Mouse (Mus musculus) heart, postnatal 0 days (tissue): Measurements from ENCODE around the gene Ltk. TPM values are rescaled to one million over a fixed set of nuclear protein-coding genes. Genes with fewer than 3 reads are reported as not detected.

ENCODE experiments used
- ATAC-seq: fragments of 200-750 bp; cut with Nextera tagmentation; 2 replicates; pipeline ENCODE4 v1.8.0; 2017; ENCODE audit warnings: low read depth, moderate number of reproducible peaks, moderate library complexity; ENCODE audit not compliant: insufficient read depth
- DNase-seq: peaks from one replicate; pipeline ENCODE4 v3.0.0-alpha.2; 2016; ENCODE audit warnings: low spot score
- H3K27ac ChIP-seq: fragments of 300-500 bp; sonication (generic); 2 replicates; pipeline ENCODE4 v1.5.1; 2014; ENCODE audit warnings: low read depth, mild to moderate bottlenecking
- H3K27me3 ChIP-seq: fragments of 300-500 bp; sonication (generic); 2 replicates; pipeline ENCODE4 v1.6.1; 2014; ENCODE audit warnings: low read length, mixed read lengths; ENCODE audit not compliant: control insufficient read depth, insufficient read depth
- H3K36me3 ChIP-seq: fragments of 300-500 bp; sonication (generic); replicated peaks from 2 replicates; pipeline ENCODE4 v1.6.1; 2014; ENCODE audit warnings: low read length, mixed read lengths; ENCODE audit not compliant: control insufficient read depth, insufficient read depth
- H3K4me1 ChIP-seq: fragments of 300-500 bp; sonication (generic); 2 replicates; pipeline ENCODE4 v1.6.1; 2014; ENCODE audit warnings: antibody characterized with exemption; ENCODE audit not compliant: control insufficient read depth, insufficient read depth
- H3K4me2 ChIP-seq: fragments of 300-500 bp; sonication (generic); 2 replicates; pipeline ENCODE4 v1.6.1; 2014; ENCODE audit warnings: low read depth, mild to moderate bottlenecking, low read length, moderate library complexity
- H3K4me3 ChIP-seq: fragments of 300-500 bp; sonication (generic); 2 replicates; pipeline ENCODE4 v1.5.1; 2014; ENCODE audit warnings: low read depth, low read length
- H3K9ac ChIP-seq: fragments of 300-500 bp; sonication (generic); replicated peaks from 2 replicates; pipeline ENCODE4 v1.6.1; 2014; ENCODE audit warnings: low read depth, low read length, mixed read lengths
- H3K9me3 ChIP-seq: fragments of 300-500 bp; sonication (generic); replicated peaks from 2 replicates; pipeline ENCODE4 v1.6.1; 2016; ENCODE audit warnings: low read length; ENCODE audit not compliant: control insufficient read depth
- CTCF ChIP-seq: IDR thresholded peaks from 2 replicates; pipeline ENCODE4 v1.5.1; 2016; ENCODE audit warnings: antibody characterized with exemption, control low read depth, low read depth
- EP300 ChIP-seq: IDR thresholded peaks from 2 replicates; pipeline ENCODE4 v1.6.1; 2016; ENCODE audit warnings: antibody characterized with exemption, low read depth
- WGBS: fragments of 180-500 bp; shearing (Covaris S2); extraction: QIAGEN DNeasy Blood & Tissue Kit; methylation state at CpG from one replicate; pipeline ENCODE4 v1.1.7; 2014; 5-methylcytosine and 5-hydroxymethylcytosine counted together
- polyA plus RNA-seq: library from polyadenylated mRNA; unstranded; fragments of >200 nt; fragmentation: Nextera tagmentation; extraction: Ambion mirVana; gene quantifications from 2 replicates; pipeline ENCODE4 v1.2.1, GENCODE M21; 2015
- total RNA-seq: library from RNA; depleted of rRNA; stranded (reverse); fragments of >200 nt; gene quantifications from 2 replicates; pipeline ENCODE4 v1.2.3, GENCODE M21; 2014; ENCODE audit warnings: low replicate concordance; rRNA removed

Ltk gene
- total and polyA plus RNA-seq, 2 experiments from 2014 or later, result 0.07 TPM; not detected in 1

GRCm38 (mm10) chr2:119707676-119708075 is 52.6 kb downstream of the Ltk start:
- no peak overlapping the region for H3K27ac ChIP-seq
- no peaks in the 10 kb centered on the region for H3K4me1 ChIP-seq
- H3K27me3 ChIP-seq, result no peaks in the 10 kb centered on the region
- WGBS, result 84% methylated on average over 3 of the region's 3 CpGs
- H3K9me3 ChIP-seq, result no peaks in the 10 kb centered on the region
- TF ChIP-seq CTCF, result no peak
- TF ChIP-seq EP300, result no peak
- ATAC-seq (no peak), DNase-seq (no peak)
- H3K36me3 ChIP-seq, result peaks cover 40% of the 10 kb centered on the region
- H3K4me3 ChIP-seq, result no peak overlapping the region
- no peak overlapping the region for H3K9ac ChIP-seq
- H3K4me2 ChIP-seq, result no peak overlapping the region

GRCm38 (mm10) chr2:119703171-119703570 is 57.1 kb downstream of the Ltk start:
- Histone ChIP-seq H3K9ac (no peak overlapping the region), H3K27ac (no peak overlapping the region), H3K4me3 (no peak overlapping the region), H3K36me3 (peaks cover 26% of the 10 kb centered on the region), H3K9me3 (no peaks in the 10 kb centered on the region), H3K4me2 (no peak overlapping the region), H3K27me3 (no peaks in the 10 kb centered on the region), H3K4me1 (no peaks in the 10 kb centered on the region)
- TF ChIP-seq EP300 (no peak), CTCF (no peak)
- DNase-seq (no peak), ATAC-seq (no peak)
- WGBS, result 89% methylated on average over 2 of the region's 2 CpGs

Other genes starting within 250 kb of the Ltk start
- not detected in 2 replicates for gene Exd1, start 212.8 kb downstream of the Ltk start, total RNA-seq
- gene Exd1, start 212.8 kb downstream of the Ltk start, polyA plus RNA-seq, result 0.03 and 0.18 TPM in 2 replicates
- 81.1 and 82.3 TPM in 2 replicates for gene Chp1, start 212.7 kb downstream of the Ltk start, total RNA-seq
- 51.1 and 53.3 TPM in 2 replicates for gene Chp1, start 212.7 kb downstream of the Ltk start, polyA plus RNA-seq
- gene Nusap1, start 142.1 kb downstream of the Ltk start, total RNA-seq, result 25.0 and 26.8 TPM in 2 replicates
- gene Nusap1, start 142.1 kb downstream of the Ltk start, polyA plus RNA-seq, result 13.5 and 14.2 TPM in 2 replicates
- gene Oip5, start 142.0 kb downstream of the Ltk start, total RNA-seq, result 0.88 and 12.2 TPM in 2 replicates
- 6.1 and 7.0 TPM in 2 replicates for gene Oip5, start 142.0 kb downstream of the Ltk start, polyA plus RNA-seq
- 28.4 and 37.9 TPM in 2 replicates for gene Ndufaf1, start 97.6 kb downstream of the Ltk start, total RNA-seq
- 79.9 and 83.3 TPM in 2 replicates for gene Ndufaf1, start 97.6 kb downstream of the Ltk start, polyA plus RNA-seq
- 7.9 and 10.2 TPM in 2 replicates for gene Rtf1, start 85.4 kb downstream of the Ltk start, total RNA-seq
- 24.3 and 25.6 TPM in 2 replicates for gene Rtf1, start 85.4 kb downstream of the Ltk start, polyA plus RNA-seq
- 0.50 and 6.6 TPM in 2 replicates for gene Itpka, start 18.1 kb downstream of the Ltk start, total RNA-seq
- 1.00 and 1.4 TPM in 2 replicates for gene Itpka, start 18.1 kb downstream of the Ltk start, polyA plus RNA-seq
- gene Rpap1, start 27.1 kb upstream of the Ltk start, total RNA-seq, result 13.9 and 20.5 TPM in 2 replicates
- 9.0 and 10.2 TPM in 2 replicates for gene Rpap1, start 27.1 kb upstream of the Ltk start, polyA plus RNA-seq
- 8.5 and 19.0 TPM in 2 replicates for gene Tyro3, start 37.3 kb upstream of the Ltk start, total RNA-seq
- 3.1 and 3.5 TPM in 2 replicates for gene Tyro3, start 37.3 kb upstream of the Ltk start, polyA plus RNA-seq
- gene Mga, start 136.8 kb upstream of the Ltk start, total RNA-seq, result 48.5 and 68.4 TPM in 2 replicates
- 10.8 and 11.6 TPM in 2 replicates for gene Mga, start 136.8 kb upstream of the Ltk start, polyA plus RNA-seq
- gene Mapkbp1, start 212.3 kb upstream of the Ltk start, total RNA-seq, result 7.6 and 18.7 TPM in 2 replicates
- 1.1 TPM in 2 replicates for gene Mapkbp1, start 212.3 kb upstream of the Ltk start, polyA plus RNA-seq